Mouse (Mus musculus): ENCODE measurements around the gene U2af2. TPM values are rescaled to one million over a fixed set of nuclear protein-coding genes. Genes with fewer than 3 reads are reported as not detected.

U2af2 gene
- polyA plus RNA-seq, 1 experiment from 2014 or later: 222 TPM

DNA sequence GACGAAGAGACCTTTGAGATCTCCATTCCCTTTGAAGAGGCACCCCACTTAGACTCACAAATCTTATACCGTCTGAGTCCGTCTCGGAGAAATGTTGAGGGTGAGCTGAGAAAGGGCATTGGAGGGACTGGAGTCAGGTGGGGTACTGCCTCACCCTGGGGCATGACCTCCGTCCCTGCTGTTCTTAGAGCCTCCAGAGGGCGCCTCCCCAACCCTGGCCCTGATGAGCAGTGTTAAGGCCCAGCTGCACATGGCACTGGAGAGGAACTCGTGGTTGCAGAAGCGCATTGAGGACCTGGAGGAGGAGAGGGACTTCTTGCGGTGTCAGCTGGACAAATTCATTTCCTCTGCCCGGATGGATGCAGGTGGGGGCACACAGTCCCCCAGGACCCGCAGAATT is 4.1 kb upstream of the U2af2 start:
- Histone ChIP-seq H3K4me3 (ENCODE audit: low read depth, low read length) (no peak overlapping the region), H3K4me2 (ENCODE audit: low read depth, low read length, severe bottlenecking) (no peak overlapping the region), H3K4me1 (replicated peaks; ENCODE audit: control insufficient read depth, insufficient read depth, low read length) (peaks cover 24% of the 10 kb centered on the region), H3K27me3 (ENCODE audit: control insufficient read depth, insufficient read depth, low read length) (peaks cover 52% of the 10 kb centered on the region), H3K36me3 (ENCODE audit: control insufficient read depth, insufficient read depth, low read length) (no peaks in the 10 kb centered on the region), H3K9me3 (ENCODE audit: control insufficient read depth, low read length) (no peaks in the 10 kb centered on the region), H3K27ac (ENCODE audit: low read depth, low read length) (no peak overlapping the region), H3K9ac (ENCODE audit: low read length) (no peak overlapping the region)
- ATAC-seq (replicated peaks; ENCODE audit: low FRiP score) (no peak), DNase-seq (ENCODE audit: low spot score) (no peak)
- WGBS: 29% methylated on average over 11 of the region's 11 CpGs

DNA sequence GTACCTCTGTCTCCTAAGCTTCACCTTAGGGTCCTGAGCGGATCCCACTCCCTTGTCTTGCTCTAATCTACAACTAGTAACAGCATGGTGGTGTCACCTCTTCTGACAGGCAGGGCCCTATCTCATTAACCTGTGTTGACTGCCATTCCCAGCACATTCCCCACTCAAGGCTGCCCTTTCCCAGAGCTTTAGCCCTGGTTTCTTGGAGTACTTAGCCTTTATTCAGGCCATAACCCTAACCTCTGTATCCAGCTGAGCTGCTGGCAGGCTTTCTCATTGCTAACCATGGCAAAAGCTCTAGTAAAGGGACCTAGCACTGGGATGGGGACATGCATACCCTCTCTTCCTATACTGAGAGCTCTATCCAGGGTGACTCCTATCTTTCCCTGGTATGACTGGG is 3.3 kb upstream of the U2af2 start:
- Histone ChIP-seq H3K27ac (ENCODE audit: low read depth, low read length) (no peak overlapping the region), H3K4me1 (replicated peaks; ENCODE audit: control insufficient read depth, insufficient read depth, low read length) (peaks cover 18% of the 10 kb centered on the region), H3K36me3 (ENCODE audit: control insufficient read depth, insufficient read depth, low read length) (no peaks in the 10 kb centered on the region), H3K4me3 (ENCODE audit: low read depth, low read length) (no peak overlapping the region), H3K9ac (ENCODE audit: low read length) (no peak overlapping the region), H3K9me3 (ENCODE audit: control insufficient read depth, low read length) (no peaks in the 10 kb centered on the region), H3K4me2 (ENCODE audit: low read depth, low read length, severe bottlenecking) (no peak overlapping the region), H3K27me3 (ENCODE audit: control insufficient read depth, insufficient read depth, low read length) (peaks cover 44% of the 10 kb centered on the region)
- DNase-seq (ENCODE audit: low spot score) (no peak), ATAC-seq (replicated peaks; ENCODE audit: low FRiP score) (no peak)
- WGBS: 86% methylated on average over 1 of the region's 1 CpGs

DNA sequence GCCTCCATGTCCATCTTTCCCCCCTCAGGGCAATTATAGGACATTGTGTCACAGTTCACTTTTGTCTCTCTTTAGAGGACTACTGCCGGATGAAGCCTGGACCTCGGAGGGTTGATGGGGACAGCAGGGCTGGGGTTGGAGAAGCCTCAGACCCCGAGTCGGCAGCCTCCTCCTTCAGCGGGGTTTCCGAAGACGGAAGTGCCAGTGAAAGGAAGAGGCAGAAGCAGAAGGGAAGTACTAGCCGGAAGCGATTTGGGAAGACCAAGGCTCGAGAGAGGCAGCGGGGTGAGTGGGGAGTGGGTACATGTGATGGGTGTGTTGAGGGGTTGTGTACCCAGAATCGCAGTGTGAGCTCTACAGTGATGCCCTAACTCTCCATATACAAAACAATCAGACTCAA is 2.5 kb upstream of the U2af2 start:
- WGBS: 90% methylated on average over 12 of the region's 12 CpGs
- peak overlapping the region; percentile 86; the same call in 1 of the 2 replicates for H3K9ac ChIP-seq (ENCODE audit: low read length)
- ATAC-seq (replicated peaks; ENCODE audit: low FRiP score) (no peak), DNase-seq (ENCODE audit: low spot score) (no peak)
- peaks cover 36% of the 10 kb centered on the region for H3K27me3 ChIP-seq (ENCODE audit: control insufficient read depth, insufficient read depth, low read length)
- no peak overlapping the region for H3K27ac ChIP-seq (ENCODE audit: low read depth, low read length)
- H3K36me3 ChIP-seq (ENCODE audit: control insufficient read depth, insufficient read depth, low read length): no peaks in the 10 kb centered on the region
- H3K4me2 ChIP-seq (ENCODE audit: low read depth, low read length, severe bottlenecking): no peak overlapping the region
- no peaks in the 10 kb centered on the region for H3K9me3 ChIP-seq (ENCODE audit: control insufficient read depth, low read length)
- H3K4me1 ChIP-seq (replicated peaks; ENCODE audit: control insufficient read depth, insufficient read depth, low read length): peaks cover 20% of the 10 kb centered on the region
- H3K4me3 ChIP-seq (ENCODE audit: low read depth, low read length): no peak overlapping the region

DNA sequence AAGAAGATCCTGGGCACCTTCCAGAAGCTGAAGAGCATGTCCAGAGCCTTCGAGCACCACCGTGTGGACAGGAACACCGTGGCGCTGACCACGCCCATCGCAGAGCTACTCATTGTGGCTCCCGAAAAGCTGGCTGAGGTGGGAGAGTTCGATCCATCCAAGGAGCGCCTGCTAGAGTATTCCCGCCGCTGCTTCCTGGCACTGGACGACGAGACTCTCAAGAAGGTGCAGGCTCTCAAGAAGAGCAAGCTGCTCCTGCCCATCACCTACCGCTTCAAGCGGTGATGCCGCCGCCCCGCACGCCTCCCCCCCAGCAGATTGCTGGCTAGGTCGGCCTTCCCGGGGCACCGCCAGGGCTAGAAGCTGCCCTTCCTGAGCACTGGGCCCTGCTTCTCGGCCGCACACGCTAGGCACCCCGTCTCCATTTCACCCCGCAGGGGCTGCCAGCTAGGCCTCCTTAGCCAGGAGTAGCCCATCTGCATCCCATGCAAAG is 1.7 kb upstream of the U2af2 start:
- peaks cover 20% of the 10 kb centered on the region for H3K4me1 ChIP-seq (replicated peaks; ENCODE audit: control insufficient read depth, insufficient read depth, low read length)
- H3K4me3 ChIP-seq (ENCODE audit: low read depth, low read length): peak overlapping the region; percentile 64
- WGBS: 2% methylated on average over 27 of the region's 27 CpGs
- H3K27ac ChIP-seq (ENCODE audit: low read depth, low read length): peak overlapping the region; percentile 98
- H3K9me3 ChIP-seq (ENCODE audit: control insufficient read depth, low read length): no peaks in the 10 kb centered on the region
- no peaks in the 10 kb centered on the region for H3K36me3 ChIP-seq (ENCODE audit: control insufficient read depth, insufficient read depth, low read length)
- peak; percentile 87 for DNase-seq (ENCODE audit: low spot score)
- H3K4me2 ChIP-seq (ENCODE audit: low read depth, low read length, severe bottlenecking): peak overlapping the region; percentile 88
- peak overlapping the region; percentile 86 for H3K9ac ChIP-seq (ENCODE audit: low read length)
- H3K27me3 ChIP-seq (ENCODE audit: control insufficient read depth, insufficient read depth, low read length): peaks cover 27% of the 10 kb centered on the region
- 0 out of 2 replicates have a peak, but pooled peaks have one; percentile 9 for ATAC-seq (replicated peaks; ENCODE audit: low FRiP score)

DNA sequence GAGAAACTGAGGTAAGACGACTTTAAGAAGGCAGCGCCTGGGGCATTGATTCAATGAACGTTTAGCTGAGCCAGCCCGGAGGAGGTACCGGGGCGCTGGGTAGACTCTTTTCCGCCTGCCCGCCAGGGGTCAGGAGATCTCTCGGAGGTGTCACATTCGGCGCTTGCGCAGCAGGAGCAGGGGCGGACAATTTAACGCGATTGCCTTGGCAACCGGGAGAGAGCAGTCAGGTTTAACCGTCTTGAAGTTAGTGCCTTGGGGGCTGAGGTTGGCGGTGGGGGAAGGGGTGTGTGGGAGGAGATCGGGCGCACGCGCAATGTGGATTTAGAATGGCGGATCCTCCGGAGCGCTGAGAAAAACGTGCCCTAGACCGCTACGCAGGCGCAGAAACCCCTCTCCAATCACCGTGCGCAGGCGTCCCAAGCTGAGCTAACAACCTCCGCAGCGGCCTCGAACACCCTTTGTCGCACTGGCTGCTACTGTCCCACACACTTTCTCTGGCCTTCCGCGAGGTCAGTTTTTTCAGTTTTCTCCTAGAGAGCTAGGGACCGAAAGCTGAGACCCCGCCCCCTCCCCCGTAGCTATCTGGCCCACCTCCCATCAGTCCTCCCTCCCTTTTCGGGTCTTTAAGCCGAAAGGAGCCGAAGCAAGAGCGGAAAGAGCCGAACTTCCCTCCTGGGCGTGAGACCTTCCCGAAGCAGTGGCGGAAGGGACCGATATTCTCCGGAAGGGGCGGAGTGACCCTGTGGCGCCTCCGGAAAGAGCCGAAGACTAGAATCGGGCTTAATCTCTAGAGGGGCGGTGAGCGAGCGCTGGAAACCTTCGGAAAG is 784 bp upstream of the U2af2 start:
- H3K9me3 ChIP-seq (ENCODE audit: control insufficient read depth, low read length): no peaks in the 10 kb centered on the region
- WGBS: under 1% methylated on average over 60 of the region's 60 CpGs
- H3K27me3 ChIP-seq (ENCODE audit: control insufficient read depth, insufficient read depth, low read length): peaks cover 19% of the 10 kb centered on the region
- H3K4me1 ChIP-seq (replicated peaks; ENCODE audit: control insufficient read depth, insufficient read depth, low read length): peaks cover 20% of the 10 kb centered on the region
- H3K27ac ChIP-seq (ENCODE audit: low read depth, low read length): peak overlapping the region; percentile 98
- H3K9ac ChIP-seq (ENCODE audit: low read length): peak overlapping the region; percentile 86
- ATAC-seq (replicated peaks; ENCODE audit: low FRiP score) (peak; percentile 88), DNase-seq (ENCODE audit: low spot score) (peak; percentile 97)
- no peaks in the 10 kb centered on the region for H3K36me3 ChIP-seq (ENCODE audit: control insufficient read depth, insufficient read depth, low read length)
- H3K4me2 ChIP-seq (ENCODE audit: low read depth, low read length, severe bottlenecking): peak overlapping the region; percentile 88
- H3K4me3 ChIP-seq (ENCODE audit: low read depth, low read length): peak overlapping the region; percentile 64

DNA sequence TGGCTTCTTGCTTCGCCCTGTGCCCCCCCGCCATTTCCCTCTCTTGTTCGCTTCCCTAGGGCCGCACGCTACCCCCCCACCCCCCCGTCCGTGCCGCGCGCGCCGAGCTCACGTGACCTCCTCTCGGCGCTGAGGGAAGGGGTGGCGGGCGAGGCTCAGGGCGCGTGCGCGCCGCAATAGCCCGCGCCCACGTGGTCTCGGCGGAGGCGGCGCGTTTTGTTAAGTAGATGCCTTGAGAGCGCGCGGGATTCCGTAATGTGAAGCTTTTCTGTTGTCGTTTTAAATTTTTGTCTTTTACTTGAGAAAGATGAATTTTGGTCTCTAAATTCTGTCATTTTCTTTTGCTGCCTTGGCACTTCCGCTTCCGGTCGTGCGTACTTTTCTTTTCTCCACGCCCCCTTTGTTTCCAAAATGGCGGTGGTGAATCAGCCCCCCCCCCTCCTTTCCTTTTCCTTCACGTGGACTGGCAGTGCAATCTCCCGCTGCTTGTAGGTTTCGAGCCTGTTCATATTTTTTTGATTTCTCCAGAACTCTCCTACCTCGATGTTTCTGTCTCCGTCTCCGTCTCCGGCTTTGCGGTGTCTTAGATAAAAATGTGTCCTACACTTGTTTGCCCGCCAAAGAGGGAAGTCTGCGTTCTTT is 538 bp downstream of the U2af2 start:
- Histone ChIP-seq H3K4me1 (replicated peaks; ENCODE audit: control insufficient read depth, insufficient read depth, low read length) (peaks cover 13% of the 10 kb centered on the region; the same call in 1 of the 2 replicates), H3K4me3 (ENCODE audit: low read depth, low read length) (peak overlapping the region; percentile 64), H3K27ac (ENCODE audit: low read depth, low read length) (peak overlapping the region; percentile 98), H3K27me3 (ENCODE audit: control insufficient read depth, insufficient read depth, low read length) (peaks cover 7% of the 10 kb centered on the region), H3K9ac (ENCODE audit: low read length) (peak overlapping the region; percentile 86), H3K4me2 (ENCODE audit: low read depth, low read length, severe bottlenecking) (peak overlapping the region; percentile 59), H3K36me3 (ENCODE audit: control insufficient read depth, insufficient read depth, low read length) (no peaks in the 10 kb centered on the region; the same call in 1 of the 2 replicates), H3K9me3 (ENCODE audit: control insufficient read depth, low read length) (no peaks in the 10 kb centered on the region)
- ATAC-seq (replicated peaks; ENCODE audit: low FRiP score) (peak; percentile 55), DNase-seq (ENCODE audit: low spot score) (peak; percentile 85)
- under 1% methylated on average over 51 of the region's 51 CpGs for WGBS

DNA sequence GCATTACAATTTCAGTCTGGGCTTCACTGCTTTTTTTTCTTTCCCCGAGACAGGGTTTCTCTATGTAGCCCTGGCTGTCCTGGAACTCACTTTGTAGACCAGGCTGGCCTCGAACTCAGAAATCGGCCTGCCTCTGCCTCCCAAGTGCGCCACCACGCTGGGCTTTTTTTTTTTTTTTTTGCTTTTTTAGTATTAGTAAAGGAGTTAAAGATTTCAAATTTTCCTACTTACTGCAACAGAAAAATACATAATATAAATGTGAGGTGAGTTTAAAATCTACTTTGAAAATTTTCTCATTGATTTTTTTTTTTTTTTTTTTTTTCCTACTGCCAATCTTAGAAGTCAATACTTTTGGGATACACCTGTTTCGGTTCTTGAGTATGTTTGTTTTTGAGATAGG is 2.9 kb downstream of the U2af2 start:
- H3K4me2 ChIP-seq (ENCODE audit: low read depth, low read length, severe bottlenecking): no peak overlapping the region
- 90% methylated on average over 6 of the region's 6 CpGs for WGBS
- no peak overlapping the region for H3K9ac ChIP-seq (ENCODE audit: low read length)
- H3K36me3 ChIP-seq (ENCODE audit: control insufficient read depth, insufficient read depth, low read length): peaks cover 9% of the 10 kb centered on the region; the same call in 1 of the 2 replicates
- no peaks in the 10 kb centered on the region for H3K27me3 ChIP-seq (ENCODE audit: control insufficient read depth, insufficient read depth, low read length)
- ATAC-seq (replicated peaks; ENCODE audit: low FRiP score): no peak
- DNase-seq (ENCODE audit: low spot score): no peak
- no peak overlapping the region for H3K4me3 ChIP-seq (ENCODE audit: low read depth, low read length)
- no peak overlapping the region for H3K27ac ChIP-seq (ENCODE audit: low read depth, low read length)
- H3K4me1 ChIP-seq (replicated peaks; ENCODE audit: control insufficient read depth, insufficient read depth, low read length): peaks cover 13% of the 10 kb centered on the region; the same call in 1 of the 2 replicates
- no peaks in the 10 kb centered on the region for H3K9me3 ChIP-seq (ENCODE audit: control insufficient read depth, low read length)

DNA sequence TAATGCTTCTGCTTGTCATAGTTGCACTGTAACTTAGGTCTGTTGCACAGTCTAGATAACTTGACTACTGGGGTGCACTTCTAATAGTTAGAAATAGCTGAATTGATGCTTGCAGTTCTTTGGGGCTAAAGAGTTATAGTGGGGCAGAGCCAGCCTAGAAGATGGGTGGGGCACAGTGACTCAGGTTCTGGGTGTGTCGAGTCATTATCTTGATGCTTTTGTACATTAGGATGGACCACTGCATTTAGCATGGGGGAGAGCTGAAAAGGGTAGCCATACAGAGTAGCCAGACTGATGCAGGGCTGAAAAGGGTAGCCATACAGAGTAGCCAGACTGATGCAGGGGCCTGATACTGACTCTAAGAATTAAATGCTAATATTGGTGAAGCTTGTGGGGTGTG is 11.6 kb downstream of the U2af2 start:
- peaks cover 42% of the 10 kb centered on the region for H3K36me3 ChIP-seq (ENCODE audit: control insufficient read depth, insufficient read depth, low read length)
- H3K27ac ChIP-seq (ENCODE audit: low read depth, low read length): no peak overlapping the region
- H3K27me3 ChIP-seq (ENCODE audit: control insufficient read depth, insufficient read depth, low read length): no peaks in the 10 kb centered on the region
- ATAC-seq (replicated peaks; ENCODE audit: low FRiP score) (no peak), DNase-seq (ENCODE audit: low spot score) (no peak)
- H3K4me2 ChIP-seq (ENCODE audit: low read depth, low read length, severe bottlenecking): no peak overlapping the region
- H3K9ac ChIP-seq (ENCODE audit: low read length): no peak overlapping the region
- no peaks in the 10 kb centered on the region for H3K4me1 ChIP-seq (replicated peaks; ENCODE audit: control insufficient read depth, insufficient read depth, low read length)
- 83% methylated on average over 1 of the region's 1 CpGs for WGBS
- no peak overlapping the region for H3K4me3 ChIP-seq (ENCODE audit: low read depth, low read length)
- no peaks in the 10 kb centered on the region for H3K9me3 ChIP-seq (ENCODE audit: control insufficient read depth, low read length)

All from forebrain, embryonic 11.5 days (tissue).